Mouse (Mus musculus): ENCODE data around the gene 1700025G04Rik.

The 1700025G04Rik gene

GRCm38 (mm10) chr1:151890041-151890621 is 199.8 kb downstream of the 1700025G04Rik start:
- no peak for DNase-seq

GRCm38 (mm10) chr1:151887631-151888030 is 202.3 kb downstream of the 1700025G04Rik start:
- no peak for DNase-seq

GRCm38 (mm10) chr1:151887126-151887525 is 202.8 kb downstream of the 1700025G04Rik start:
- DNase-seq: no peak

GRCm38 (mm10) chr1:151886171-151886570 is 203.8 kb downstream of the 1700025G04Rik start:
- no peak for DNase-seq

- no peak for DNase-seq
Observed at GRCm38 (mm10) chr1:151881253-151881652, 208.7 kb downstream of the 1700025G04Rik start.

GRCm38 (mm10) chr1:151880731-151881130 is 209.2 kb downstream of the 1700025G04Rik start:
- no peak for DNase-seq

GRCm38 (mm10) chr1:151879966-151880365 is 210.0 kb downstream of the 1700025G04Rik start:
- DNase-seq: no peak

GRCm38 (mm10) chr1:151879308-151879850 is 210.5 kb downstream of the 1700025G04Rik start:
- no peak for DNase-seq

- no peak for DNase-seq
Observed at GRCm38 (mm10) chr1:151878411-151878810, 211.5 kb downstream of the 1700025G04Rik start.

GRCm38 (mm10) chr1:151872971-151873370 is 217.0 kb downstream of the 1700025G04Rik start:
- no peak for DNase-seq

GRCm38 (mm10) chr1:151864326-151864725 is 225.6 kb downstream of the 1700025G04Rik start:
- no peak for DNase-seq

GRCm38 (mm10) chr1:151863797-151864147 is 226.2 kb downstream of the 1700025G04Rik start:
- no peak for DNase-seq

GRCm38 (mm10) chr1:151863135-151863796 is 226.7 kb downstream of the 1700025G04Rik start:
- no peak for DNase-seq

- DNase-seq: no peak
Observed at GRCm38 (mm10) chr1:151862109-151862508, 227.8 kb downstream of the 1700025G04Rik start.

- DNase-seq: no peak
Observed at GRCm38 (mm10) chr1:151861334-151861995, 228.5 kb downstream of the 1700025G04Rik start.

GRCm38 (mm10) chr1:151858474-151858873 is 231.5 kb downstream of the 1700025G04Rik start:
- DNase-seq: no peak

GRCm38 (mm10) chr1:151855561-151855960 is 234.4 kb downstream of the 1700025G04Rik start:
- no peak for DNase-seq

- no peak for DNase-seq
Observed at GRCm38 (mm10) chr1:151851976-151852375, 237.9 kb downstream of the 1700025G04Rik start.

- no peak for DNase-seq
Observed at GRCm38 (mm10) chr1:151851051-151851848, 238.7 kb downstream of the 1700025G04Rik start.

- DNase-seq: no peak
Observed at GRCm38 (mm10) chr1:151849993-151850608, 239.8 kb downstream of the 1700025G04Rik start.

- no peak for DNase-seq
Observed at GRCm38 (mm10) chr1:151848286-151848685, 241.6 kb downstream of the 1700025G04Rik start.

Data from thymus, postnatal 36 days (tissue).